Mouse (Mus musculus): Measurements from ENCODE around the gene Folr1.

Folr1 gene

DNA sequence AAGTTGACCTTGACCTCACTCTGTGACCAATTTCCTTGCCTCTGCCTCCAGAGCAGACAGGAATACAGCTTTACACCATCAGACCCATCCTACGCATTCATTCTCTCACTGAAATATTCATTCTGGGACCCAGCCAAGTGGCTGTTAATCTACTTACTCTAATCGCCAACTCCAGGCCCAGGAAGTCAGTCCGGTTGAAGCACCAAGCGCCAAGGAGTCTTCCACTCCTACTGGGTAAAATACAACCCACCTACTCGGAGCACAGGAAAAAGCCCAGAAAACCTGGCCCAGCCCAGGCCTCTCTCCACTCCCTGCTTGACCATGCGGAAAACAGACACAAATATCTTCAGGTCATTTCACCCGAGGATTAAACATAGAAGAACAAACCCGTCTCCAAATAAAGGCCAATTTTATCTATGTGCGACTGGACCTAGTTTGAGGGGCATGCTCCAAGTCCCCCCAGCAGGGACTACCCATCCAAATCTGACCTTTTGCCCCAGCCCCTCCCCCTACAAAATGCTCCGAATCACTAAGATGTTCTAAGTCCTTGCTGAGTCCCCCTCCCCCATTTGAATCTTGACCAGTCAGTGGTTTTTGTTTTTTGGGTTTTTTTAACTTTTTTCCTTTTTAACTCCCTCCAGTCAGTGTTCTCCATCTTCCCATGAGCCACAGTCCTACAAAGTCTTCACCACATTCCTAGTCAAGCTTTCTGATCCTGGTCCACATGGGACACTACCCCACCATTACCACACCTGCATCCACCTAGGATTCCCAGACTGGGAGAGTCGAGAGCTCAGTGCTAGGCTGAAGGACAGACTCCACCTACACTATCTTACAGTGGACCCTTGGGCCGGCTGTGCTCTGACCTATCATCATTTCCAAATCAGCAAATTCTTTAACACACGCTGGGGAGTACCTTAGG is 2.1 kb downstream of the Folr1 start:
- DNase-seq = no peak

GRCm38 (mm10) chr7:101867482-101867881 is 3.1 kb downstream of the Folr1 start:
- DNase-seq = no peak

DNA sequence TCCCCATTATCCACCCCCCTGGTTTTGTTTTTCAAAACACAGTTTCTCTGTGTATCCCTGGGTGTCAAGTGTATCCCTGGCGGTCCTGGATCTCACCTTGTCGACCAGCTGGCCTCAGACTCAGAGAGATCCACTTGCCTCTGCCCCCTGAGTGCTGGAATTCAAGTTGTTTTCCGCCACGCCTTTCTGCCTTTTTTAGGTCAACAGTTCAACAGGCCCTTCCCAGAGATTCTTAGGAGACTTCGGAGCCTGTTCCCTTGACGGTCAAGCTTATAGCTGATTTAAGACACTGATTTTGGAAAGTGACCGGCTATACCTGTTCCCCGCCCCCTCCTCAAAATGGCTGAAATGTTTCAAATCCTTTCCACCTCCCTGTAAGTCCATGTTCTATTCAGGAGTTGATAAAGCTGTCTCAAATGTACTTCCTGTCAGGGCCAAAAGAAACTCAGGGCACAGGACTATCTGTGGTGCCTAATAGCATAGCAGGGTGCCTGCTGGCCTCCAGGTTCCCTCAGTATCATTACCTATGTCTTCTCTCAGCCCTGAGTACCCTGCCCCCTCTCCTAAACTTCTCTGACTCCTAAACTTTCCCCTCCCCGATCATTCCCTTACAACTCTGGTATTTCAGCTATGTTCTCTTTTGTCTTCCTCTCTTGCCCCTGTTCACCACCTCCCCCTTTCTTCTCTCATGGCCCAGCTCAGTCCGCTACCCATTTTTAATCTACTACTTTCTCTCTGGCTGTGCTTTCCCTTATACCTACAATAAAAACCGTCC is 3.9 kb downstream of the Folr1 start:
- no peak for DNase-seq

- no peak for DNase-seq
These were observed 7.2 kb downstream of the Folr1 start, which contains the start of gene Anapc15 for GRCm38 (mm10) chr7:101863415-101863814. Anapc15 (plus strand) TSS chr7:101863715.

GRCm38 (mm10) chr7:101862291-101862690 is 8.3 kb downstream of the Folr1 start:
- no peak for DNase-seq

DNA sequence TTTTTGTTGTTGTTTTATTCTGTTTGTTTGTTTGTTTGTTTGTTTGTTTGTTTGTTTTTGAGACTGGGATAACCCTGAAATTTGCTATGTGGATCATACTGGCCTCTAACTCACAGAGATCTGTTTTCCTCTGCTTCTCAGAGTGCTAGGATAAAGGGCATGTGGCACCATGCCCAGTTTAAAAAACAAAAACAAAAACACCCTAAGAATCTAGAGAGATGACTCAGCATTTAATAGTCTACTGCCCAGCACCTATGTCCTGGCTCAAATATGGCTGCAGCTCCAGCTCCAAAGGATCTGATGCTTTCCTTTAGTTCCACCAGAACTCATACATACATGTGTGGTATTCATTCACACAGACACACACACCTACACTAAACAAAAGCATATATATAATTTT is 9.6 kb downstream of the Folr1 start:
- DNase-seq = no peak

DNA sequence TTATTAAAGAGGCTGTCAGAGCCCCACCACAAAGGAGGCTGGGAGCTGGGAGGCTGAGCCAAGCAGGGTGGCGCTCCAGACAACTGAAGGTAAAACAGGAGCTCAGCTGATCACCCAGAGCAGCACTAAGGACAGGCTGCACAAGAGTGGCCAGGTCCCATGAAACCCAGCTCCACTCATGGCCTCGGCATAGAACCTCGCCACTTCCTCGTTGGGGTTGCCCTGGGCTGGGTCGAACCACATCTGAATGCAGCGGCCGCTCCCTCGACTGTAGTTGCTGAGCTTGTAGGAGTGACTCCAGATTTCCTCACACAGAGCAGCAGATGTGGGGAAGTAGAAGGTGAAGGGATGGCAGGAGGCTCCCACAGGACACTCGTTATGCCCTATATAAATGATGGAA is 12.2 kb downstream of the Folr1 start:
- no peak for DNase-seq

- DNase-seq = no peak
These were observed 13.5 kb downstream of the Folr1 start, which contains the start of gene Folr2 for GRCm38 (mm10) chr7:101857094-101857493. Folr2 (minus strand) TSS chr7:101857194.

DNA sequence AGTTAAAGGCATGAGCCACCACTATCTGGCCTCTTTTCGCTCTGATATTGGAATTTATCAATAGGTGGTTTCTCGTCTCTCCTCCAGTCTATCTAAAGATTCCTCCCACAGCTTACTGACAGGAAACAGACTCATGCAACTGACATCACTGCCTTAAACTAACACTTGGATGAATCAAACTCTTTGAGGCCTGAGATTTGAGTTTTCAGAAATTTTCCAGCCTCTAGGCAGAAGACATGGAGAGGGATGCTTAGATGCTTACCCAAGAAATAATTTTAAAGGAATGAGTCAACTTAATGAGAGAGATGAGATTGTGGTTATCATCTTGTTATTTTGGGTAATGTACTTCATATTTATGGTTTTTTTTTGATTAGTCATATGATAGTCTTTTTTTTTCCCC is 16.8 kb downstream of the Folr1 start:
- no peak for DNase-seq

- no peak for DNase-seq
These were observed 17.7 kb downstream of the Folr1 start for GRCm38 (mm10) chr7:101852846-101853245.

GRCm38 (mm10) chr7:101851689-101852088 is 18.9 kb downstream of the Folr1 start:
- no peak for DNase-seq

DNA sequence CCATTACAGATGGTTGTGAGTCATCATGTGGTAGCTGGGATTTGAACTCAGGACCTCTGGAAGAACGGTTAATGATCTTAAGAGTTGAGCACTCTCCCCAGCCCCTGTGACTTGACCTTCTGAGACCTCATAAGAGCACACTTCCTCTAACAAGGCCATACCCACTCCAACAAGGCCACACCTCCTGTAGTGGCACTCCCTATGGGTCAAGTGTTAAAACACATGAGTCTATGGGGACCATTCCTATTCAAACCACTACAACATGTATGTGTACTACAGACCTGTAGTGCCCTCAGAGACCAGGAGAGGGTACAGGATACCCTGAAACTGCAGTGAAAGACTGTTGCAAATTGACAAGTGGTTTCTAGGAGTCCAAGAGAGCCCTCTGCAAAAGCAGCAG is 22.7 kb downstream of the Folr1 start:
- no peak for DNase-seq

- DNase-seq = no peak
These were observed 26.4 kb downstream of the Folr1 start for GRCm38 (mm10) chr7:101844186-101844585.

- peak; percentile 87 for DNase-seq
These were observed 32.7 kb downstream of the Folr1 start, which contains the start of gene Inppl1 for GRCm38 (mm10) chr7:101837606-101838471. Inppl1 (minus strand) TSS chr7:101838229.

GRCm38 (mm10) chr7:101837154-101837605 is 33.4 kb downstream of the Folr1 start:
- DNase-seq = no peak

- DNase-seq = no peak
These were observed 34.1 kb downstream of the Folr1 start for GRCm38 (mm10) chr7:101836271-101837153.

DNA sequence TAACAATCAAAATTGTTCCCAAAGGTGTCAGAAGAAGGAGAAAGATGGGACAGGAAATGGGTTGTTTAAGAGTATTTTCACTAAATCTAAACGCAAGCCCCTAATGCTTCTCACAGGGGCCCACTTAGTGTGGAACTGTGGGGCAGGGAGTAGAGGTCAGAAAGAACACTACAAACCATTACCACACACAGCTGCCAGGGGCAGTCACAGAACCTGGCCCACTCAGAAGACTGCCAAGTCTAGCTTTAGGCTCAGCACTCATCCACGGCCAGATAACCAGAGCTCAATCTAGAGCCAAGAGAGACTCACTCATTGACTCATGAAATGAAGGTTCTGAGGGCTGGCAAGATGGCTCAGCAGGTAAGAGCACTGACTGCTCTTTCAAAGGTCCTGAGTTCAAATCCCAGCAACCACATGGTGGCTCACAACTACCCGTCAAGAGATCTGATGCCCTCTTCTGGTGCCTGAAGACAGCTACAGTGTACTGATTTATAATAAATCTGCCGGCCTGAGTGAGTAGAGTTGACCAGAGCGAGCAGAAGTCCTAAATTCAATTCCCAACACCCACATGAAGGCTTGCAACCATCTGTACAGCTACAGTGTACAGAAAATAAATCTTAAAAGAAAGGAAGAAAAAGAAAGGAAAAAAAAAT is 35.0 kb downstream of the Folr1 start:
- no peak for DNase-seq

DNA sequence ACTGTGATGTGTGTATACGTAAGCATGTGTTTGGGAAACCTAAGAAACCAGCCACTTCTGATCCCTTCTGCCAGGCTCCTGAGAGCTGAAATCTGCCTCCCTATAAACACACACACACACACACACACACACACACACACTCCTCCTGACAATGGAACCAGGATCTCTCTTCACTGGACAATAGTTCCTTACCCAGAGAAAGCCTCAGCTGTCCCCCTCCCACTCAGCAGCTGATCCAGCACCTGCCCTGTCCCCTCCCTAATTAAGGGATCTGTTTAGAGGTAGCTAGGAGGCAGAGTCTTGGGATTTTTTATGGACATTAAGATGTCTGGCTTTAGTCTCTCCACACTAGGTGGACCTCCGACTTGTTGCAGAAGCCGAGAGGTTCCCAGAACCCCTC is 35.7 kb downstream of the Folr1 start:
- no peak for DNase-seq

GRCm38 (mm10) chr7:101833916-101834584 is 36.5 kb downstream of the Folr1 start:
- DNase-seq = no peak

DNA sequence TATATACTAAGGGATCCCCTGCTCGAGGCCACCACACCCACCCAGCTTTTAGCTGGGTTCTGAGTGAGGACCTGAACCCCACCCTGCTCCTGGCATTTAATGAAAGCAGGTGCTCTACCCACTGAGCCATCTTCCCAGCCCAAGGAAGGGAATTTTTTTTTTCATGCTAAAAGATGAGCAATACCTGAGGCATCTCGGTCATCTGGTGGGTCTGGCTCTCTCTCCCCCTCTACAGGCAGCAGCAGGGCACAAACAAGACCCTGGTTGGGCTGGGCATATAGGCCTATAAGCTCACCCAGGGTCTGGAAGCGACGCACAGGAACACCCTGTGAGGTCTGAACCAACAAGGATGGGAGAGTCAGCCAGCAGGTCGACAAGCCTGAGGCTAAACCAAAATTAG is 37.2 kb downstream of the Folr1 start:
- DNase-seq = no peak

Measured in cerebellum, adult 11-12 months (tissue).